Mouse (Mus musculus): ENCODE measurements around the gene Lrfn2. TPM values are rescaled to one million over a fixed set of nuclear protein-coding genes. Genes with fewer than 3 reads are reported as not detected.

Gene Lrfn2
- polyA plus RNA-seq, 1 experiment: 9.0 TPM

- DNase-seq (ENCODE audit: low read depth): peak; percentile 48
- TF ChIP-seq POLR2A (IDR thresholded peaks at IDR 0.05; ENCODE audit: borderline replicate concordance, extremely low read depth, insufficient read depth, insufficient read length, poor library complexity, severe bottlenecking) (no peak), CTCF (IDR thresholded peaks at IDR 0.05; ENCODE audit: borderline replicate concordance, extremely low read depth, insufficient read depth, insufficient read length) (no peak)
Observed at GRCm38 (mm10) chr17:49083594-49084380, 151.6 kb downstream of the Lrfn2 start.

DNA sequence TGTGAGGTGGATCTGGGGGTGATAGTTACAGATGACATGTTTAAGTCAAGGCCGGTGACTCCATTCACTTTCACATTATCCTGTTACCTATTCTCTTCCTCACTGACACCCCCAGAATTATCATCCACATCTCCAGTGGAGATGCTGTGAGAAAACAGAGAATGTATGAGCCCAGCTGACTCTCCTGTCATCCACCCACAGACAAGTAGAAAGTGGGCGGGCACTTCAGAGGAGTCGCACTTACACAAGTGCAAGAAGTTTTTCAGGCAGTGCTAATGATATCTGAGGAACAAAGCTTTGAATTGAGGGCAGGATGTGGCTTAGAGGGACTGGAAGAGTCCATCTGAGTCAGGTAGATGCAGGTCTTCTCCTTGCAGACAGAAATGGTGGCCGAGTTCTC lies 152.9 kb downstream of the Lrfn2 start:
- TF ChIP-seq POLR2A (IDR thresholded peaks at IDR 0.05; ENCODE audit: borderline replicate concordance, extremely low read depth, insufficient read depth, insufficient read length, poor library complexity, severe bottlenecking): no peak
- no peak for TF ChIP-seq CTCF (IDR thresholded peaks at IDR 0.05; ENCODE audit: borderline replicate concordance, extremely low read depth, insufficient read depth, insufficient read length)
- no peak for DNase-seq (ENCODE audit: low read depth)

DNA sequence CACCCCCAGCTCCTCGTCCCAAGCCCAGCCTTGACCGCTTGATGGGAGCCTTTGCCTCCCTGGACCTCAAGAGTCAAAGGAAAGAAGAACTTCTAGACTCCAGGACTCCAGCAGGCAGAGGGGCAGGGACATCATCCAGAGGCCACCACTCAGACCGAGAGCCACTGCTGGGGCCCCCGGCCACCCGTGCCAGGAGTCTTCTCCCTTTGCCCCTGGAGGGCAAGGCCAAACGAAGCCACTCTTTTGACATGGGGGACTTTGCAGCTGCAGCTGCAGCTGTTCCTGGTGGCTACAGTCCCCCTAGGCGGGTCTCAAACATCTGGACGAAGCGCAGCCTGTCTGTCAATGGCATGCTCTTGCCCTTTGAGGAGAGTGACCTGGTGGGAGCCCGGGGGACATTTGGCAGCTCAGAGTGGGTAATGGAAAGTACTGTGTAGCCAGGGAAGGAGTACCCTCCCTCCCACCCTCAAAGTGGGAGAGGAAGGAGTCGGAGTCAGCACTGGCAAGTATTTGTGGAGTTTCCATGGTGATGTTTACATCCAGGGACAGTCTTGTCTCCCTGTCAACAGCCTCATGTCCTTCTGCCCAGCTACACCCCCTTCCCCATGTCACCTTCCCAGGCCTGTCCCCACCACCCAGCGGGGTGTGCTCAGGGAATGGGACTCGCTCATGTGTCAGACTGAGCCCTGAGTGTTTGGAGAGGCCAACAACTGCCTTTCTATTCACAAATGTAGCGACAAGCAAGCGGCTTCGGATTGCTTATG lies 164.8 kb downstream of the Lrfn2 start:
- no peak for TF ChIP-seq CTCF (IDR thresholded peaks at IDR 0.05; ENCODE audit: borderline replicate concordance, extremely low read depth, insufficient read depth, insufficient read length)
- TF ChIP-seq POLR2A (IDR thresholded peaks at IDR 0.05; ENCODE audit: borderline replicate concordance, extremely low read depth, insufficient read depth, insufficient read length, poor library complexity, severe bottlenecking): no peak
- DNase-seq (ENCODE audit: low read depth): no peak

GRCm38 (mm10) chr17:49111399-49111798 lies 179.2 kb downstream of the Lrfn2 start:
- DNase-seq (ENCODE audit: low read depth): no peak
- TF ChIP-seq POLR2A (IDR thresholded peaks at IDR 0.05; ENCODE audit: borderline replicate concordance, extremely low read depth, insufficient read depth, insufficient read length, poor library complexity, severe bottlenecking) (no peak), CTCF (IDR thresholded peaks at IDR 0.05; ENCODE audit: borderline replicate concordance, extremely low read depth, insufficient read depth, insufficient read length) (no peak)

DNA sequence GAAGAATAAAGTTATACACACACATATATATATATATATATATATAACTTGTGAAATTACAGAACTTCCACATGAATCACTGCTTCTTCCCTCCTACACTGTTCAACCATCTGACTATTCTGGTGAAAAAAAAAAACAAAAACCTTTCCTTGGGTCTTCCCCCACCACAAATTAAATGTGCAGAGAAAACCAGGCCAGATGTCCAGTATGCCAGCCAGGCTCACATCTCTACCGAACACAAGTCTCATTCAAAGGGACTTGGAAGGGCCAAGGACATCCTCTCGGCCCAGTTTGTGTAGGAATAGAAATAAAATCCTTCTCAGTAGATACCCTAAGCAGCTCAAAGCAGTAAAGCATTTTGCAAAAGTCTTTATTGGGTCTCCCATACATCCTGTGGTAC lies 179.7 kb downstream of the Lrfn2 start:
- no peak for TF ChIP-seq POLR2A (IDR thresholded peaks at IDR 0.05; ENCODE audit: borderline replicate concordance, extremely low read depth, insufficient read depth, insufficient read length, poor library complexity, severe bottlenecking)
- no peak for DNase-seq (ENCODE audit: low read depth)

- TF ChIP-seq CTCF (IDR thresholded peaks at IDR 0.05; ENCODE audit: borderline replicate concordance, extremely low read depth, insufficient read depth, insufficient read length) (no peak), POLR2A (IDR thresholded peaks at IDR 0.05; ENCODE audit: borderline replicate concordance, extremely low read depth, insufficient read depth, insufficient read length, poor library complexity, severe bottlenecking) (no peak)
- DNase-seq (ENCODE audit: low read depth): peak; percentile 19
Observed at GRCm38 (mm10) chr17:49113336-49113735, 181.2 kb downstream of the Lrfn2 start.

GRCm38 (mm10) chr17:49124166-49124565 lies 192.0 kb downstream of the Lrfn2 start:
- DNase-seq (ENCODE audit: low read depth): peak; percentile 9
- TF ChIP-seq CTCF (IDR thresholded peaks at IDR 0.05; ENCODE audit: borderline replicate concordance, extremely low read depth, insufficient read depth, insufficient read length): peak; percentile 28; the same call in 1 of the 2 replicates
- TF ChIP-seq POLR2A (IDR thresholded peaks at IDR 0.05; ENCODE audit: borderline replicate concordance, extremely low read depth, insufficient read depth, insufficient read length, poor library complexity, severe bottlenecking): no peak

- TF ChIP-seq POLR2A (IDR thresholded peaks at IDR 0.05; ENCODE audit: borderline replicate concordance, extremely low read depth, insufficient read depth, insufficient read length, poor library complexity, severe bottlenecking) (no peak), CTCF (IDR thresholded peaks at IDR 0.05; ENCODE audit: borderline replicate concordance, extremely low read depth, insufficient read depth, insufficient read length) (no peak)
- DNase-seq (ENCODE audit: low read depth): peak; percentile 41
Observed at GRCm38 (mm10) chr17:49124642-49125041, 192.5 kb downstream of the Lrfn2 start.
